Mouse (Mus musculus) CD8-positive naive resting alpha-beta T cell, adult 2 months (primary cell): ENCODE data around the gene Nsd1.

Source experiments
- DNase-seq, 2 experiments: peaks; one replicate each; pipeline ENCODE4 v3.0.0; 2022; ENCODE audit warnings: low read depth in 2 of 2, low spot score in 2 of 2

Gene Nsd1

DNA sequence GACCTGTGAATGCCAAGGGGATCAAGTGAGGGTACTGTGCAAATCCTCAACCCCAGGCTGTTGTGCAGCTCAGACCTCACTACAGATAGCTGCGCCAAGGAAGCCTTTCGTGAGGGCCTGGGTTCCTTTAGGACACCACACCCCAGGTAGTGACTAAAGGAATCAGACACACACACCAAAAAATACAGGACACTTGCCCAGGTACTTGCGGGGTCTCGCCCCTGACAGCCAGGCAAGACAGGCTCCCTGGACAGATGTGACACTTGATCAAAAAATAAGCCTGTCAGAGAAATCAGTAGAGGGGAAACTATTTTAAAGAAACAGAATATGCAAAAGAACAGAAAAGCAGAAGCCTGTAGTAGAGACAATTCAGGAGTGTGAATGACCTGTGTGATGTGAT lies 119.1 kb downstream of the Nsd1 start:
- DNase-seq: no peak

DNA sequence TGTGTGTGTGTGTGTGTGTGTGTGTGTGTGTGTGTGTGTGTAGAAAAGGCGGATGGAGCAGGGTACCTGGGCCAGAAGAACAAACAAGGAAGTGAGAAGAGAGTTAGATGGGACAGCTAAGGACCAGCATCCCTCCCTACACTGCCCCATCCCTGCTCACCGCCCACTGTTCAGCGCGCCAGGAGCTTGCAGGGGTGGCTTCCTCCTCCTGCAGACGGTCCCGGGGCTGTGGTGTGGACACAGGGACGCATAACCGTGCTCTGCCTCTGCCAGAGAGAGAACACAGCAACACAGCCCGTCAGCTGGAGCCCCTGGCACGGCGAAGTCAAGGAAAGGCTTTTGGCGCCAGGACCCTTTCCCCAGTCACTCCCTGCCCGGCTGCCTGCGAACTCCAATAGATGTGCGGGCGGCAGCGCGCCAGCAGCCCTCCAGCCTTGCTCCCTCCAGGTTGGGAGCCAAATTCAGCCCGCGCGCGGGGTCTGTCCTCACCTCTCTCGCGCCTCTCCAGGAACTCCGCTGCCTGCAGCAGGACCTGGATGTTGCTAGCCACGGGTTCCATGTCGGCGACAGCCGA lies 119.6 kb downstream of the Nsd1 start:
- peak in 1 of 2 experiments; percentile 9 for DNase-seq

DNA sequence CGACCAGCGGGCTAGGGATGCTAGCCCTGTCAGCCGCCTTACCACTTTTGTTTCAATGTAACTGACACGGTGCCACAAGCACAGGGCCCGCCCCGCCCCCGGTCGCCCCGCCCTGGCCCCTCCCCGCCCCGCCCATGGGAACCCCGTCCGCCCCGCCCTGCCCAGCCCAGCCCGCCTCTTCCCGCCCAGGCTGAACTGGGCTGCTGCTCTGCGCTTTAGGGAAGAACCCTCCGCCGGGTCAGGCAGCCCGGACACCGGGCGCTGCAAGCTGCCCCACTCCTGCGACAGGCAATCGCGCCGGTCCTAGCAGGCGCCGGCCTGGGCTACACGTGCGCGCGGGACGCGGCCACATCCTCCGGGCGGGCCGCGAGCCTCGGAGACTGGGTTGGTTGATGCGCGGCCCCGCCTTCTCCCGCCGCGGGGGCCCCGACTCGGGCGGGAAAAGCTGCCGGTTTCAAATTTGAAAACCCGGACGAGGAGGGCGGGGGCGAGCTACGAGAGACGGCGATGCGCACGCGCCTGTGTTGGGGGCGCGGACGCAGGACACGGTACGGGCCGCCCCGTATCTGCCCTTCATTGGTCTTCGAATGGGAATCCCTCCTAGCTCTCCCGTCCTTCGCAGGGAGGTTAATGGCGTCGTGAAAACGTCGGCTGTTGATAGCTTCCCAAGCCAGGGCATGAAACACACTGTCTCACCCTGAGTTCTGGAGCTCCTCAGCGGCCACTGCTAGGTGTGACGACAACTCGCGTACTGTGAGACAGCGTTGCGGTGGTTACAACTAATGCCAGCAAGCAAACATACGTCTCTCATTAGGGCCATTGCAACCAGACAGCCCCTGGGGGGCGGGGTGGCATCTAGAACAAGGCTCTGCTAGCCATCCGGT lies 120.3 kb downstream of the Nsd1 start, which contains the start of gene Mxd3:
Gene Mxd3 (minus strand): TSS at position 141 of the 884 bp plus-strand sequence.
- DNase-seq: peak; percentile 71 to 77

DNA sequence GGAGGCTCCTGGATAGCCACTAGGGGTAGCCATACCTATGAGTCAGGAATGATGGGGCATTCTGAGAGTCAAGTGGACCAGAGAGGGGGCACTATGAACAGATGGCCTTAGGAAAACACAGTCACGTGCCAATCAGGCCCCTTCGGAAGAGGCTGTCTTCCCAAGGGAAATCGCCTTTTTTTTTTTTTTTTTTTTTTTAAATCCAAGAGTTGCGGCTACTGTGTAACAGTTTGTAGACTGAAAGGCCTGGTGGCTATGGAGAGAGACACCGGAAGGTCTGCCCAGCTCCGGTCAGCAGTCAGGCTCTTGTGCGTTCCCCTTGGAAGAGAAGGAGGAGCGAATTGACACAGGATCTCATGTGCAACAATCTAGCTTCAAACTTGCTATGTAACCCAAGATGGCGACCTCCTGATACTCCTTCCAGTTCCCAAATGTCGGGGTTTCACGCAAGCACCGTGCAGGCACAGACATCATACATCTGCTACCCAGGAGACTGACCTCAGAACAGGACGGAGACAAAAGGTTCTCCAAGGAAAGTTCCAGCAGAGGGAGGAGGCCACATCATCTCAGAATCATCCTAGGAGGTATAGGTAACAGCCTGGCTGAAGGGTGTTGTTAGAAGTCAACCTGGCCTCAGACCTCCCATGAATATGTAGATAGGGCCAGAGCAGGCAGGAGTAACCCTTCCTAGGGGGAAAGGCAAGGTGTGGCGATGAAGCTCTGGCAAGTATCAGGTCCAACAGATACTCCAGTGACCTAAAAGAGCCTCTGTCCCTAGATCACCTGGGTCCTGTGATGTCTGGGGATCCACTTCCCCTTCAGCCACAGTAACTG lies 121.2 kb downstream of the Nsd1 start:
- no peak for DNase-seq

DNA sequence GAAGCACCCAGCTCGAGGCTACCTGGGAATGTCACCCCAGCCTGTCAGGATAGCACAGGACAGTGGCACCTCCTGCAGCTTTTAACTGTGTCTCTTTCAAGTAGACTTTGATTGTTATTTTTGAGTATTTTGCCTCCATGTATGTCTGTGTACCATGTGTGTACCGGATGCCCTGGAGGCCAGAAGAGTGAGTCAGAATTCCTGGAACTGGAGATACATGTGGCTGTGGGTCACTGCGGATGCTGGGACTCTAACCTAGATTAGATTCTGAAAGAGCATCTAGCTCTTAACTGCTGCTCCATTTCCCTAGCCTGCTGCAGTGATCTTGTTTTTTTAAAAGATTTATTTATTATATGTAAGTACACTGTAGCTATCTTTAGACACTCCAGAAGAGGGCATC lies 122.7 kb downstream of the Nsd1 start:
- no peak for DNase-seq

DNA sequence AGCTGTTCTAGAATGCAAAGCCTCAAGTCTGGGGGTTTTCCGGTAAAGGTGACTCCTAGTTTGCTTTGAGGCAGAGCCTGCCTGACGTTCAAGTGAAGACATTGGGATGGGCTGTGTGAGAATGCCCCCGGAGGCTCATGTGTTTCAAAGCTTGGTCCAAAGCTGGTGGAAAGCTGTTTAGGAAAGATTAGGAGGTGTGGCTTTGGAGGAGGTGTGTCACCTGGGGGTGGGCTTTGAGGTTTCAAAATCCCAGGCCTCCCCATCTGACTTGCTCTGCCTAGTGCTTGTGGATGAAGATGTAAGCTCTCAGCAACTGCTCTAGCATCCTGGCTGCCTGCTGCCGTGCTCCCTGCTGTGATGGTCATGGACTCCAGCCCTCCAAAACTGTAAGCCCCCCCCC lies 126.1 kb downstream of the Nsd1 start:
- no peak for DNase-seq

DNA sequence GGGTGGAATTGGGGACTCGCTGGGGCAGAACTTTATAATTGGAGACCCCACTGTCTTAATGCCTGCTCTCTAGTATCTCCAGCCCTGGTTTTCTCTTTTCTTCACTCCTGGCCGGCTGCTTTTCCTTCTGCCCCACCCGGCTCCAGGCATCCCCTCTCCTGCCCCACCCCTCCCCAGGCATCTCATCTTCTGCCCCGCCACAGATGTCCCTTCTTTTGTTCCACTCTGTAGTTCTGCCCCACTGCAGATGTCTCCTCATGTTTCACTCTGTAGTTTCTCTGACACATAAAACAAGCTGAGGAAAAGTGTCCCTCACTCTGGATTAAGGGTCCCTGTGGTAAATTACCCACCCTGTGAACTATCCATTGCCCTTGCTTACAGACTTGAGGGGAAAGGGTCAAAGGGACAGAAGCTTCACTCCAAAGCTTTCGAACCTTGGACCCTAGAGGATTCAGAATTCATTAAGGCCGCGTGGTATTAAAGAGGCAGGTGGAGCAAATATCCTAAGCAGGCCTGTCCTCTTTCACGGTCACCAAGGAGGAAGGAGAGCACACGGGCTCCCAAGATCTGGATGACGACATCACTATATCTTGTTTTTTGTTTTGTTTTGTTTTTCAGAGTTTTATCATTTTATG lies 127.9 kb downstream of the Nsd1 start:
- DNase-seq: no peak

DNA sequence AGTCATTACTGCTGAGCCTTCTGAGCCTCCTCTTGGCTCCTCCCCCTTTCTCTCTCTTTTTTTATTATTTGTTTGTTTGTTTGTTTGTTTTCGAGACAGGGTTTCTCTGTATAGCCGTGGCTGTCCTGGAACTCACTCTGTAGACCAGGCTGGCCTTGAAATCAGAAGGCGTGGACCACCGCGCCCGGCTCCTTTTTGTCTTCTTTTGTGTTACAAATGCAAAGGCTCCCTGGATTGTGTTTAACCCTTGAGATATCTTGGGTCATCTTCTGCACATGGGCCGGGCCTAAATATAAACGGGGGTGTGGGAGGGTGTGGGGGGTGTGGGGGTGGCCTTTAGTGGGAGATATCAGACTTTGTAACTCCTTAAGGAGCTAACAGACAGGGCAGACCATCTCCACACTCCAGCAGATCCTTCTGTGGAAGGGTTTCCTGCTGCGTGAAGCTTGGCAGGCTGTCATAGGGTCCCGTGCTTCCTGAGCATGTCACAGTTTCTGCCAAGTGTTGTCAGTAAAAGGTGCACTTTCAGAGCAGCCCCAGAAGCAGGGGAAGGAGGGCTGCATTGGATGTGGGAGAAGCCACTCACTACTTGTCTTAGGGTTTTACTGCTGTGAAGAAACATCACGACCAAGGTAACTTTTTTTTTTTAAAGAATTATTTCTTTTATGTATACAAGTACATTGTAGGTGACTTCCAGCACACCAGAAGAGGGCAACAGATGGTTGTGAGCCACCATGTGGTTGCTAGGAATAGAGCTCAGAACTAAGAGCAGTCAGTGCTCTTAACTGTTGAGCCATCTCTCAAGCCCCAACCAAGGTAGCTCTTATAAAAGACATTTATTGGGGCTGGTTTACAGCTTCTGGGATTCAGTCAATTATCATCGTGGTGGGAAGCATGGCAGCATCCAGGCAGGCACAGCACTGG lies 128.8 kb downstream of the Nsd1 start:
- DNase-seq: no peak

DNA sequence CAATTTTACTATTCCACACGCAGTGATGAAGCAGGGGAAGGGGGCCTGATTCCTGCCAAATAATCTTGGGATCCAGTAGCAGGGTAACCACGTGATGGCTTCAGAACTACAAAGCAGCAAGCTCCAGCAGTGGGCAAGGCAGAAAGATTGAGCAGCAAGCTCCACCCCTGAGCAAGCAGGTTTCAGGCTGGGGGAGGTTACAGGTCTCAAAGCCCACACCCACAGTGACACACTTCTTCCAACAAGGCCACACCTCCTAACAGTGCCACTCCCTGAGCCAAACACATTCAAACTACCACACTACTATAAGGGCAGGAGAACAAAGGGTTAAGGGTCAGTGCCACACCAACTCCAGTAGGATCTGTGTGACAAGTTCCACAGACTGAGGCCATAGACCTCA lies 129.7 kb downstream of the Nsd1 start:
- DNase-seq: no peak

DNA sequence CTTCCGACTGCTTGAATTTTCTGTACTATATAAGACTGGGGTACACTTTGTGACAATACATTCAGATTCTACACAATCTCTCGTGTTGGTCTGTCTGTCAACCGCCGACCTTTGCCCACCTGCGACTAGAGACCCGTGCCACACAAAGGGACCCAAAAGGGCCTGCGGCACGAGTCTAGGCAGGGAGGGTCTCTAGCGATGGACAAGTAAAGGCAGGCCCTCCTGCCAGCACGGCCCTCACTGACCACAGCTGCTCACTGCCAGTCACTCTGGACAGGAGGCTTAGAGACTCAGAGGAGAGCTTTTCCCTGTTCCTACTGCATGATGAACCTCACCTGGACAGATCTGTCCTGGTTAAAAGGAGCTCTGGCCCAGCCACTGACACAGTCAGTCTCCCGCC lies 132.9 kb downstream of the Nsd1 start:
- DNase-seq: no peak

DNA sequence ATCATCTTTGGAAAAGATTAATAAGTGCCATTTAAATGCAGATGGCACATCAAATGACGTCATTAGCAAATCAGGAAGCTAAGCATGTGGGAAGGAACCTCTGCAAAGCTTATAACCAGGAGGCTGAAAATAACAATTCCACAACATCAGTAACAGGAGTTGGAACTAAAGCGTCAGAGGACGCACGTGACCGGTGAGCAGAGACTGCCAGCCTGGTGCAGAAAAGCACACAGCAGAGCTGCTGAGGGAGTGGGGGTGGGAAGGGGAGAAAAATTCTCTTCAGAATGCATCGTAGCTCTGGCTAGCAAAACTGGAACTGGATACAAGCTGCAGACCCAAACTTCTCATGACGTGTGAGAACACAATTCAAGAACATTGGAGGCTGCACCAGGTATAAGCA lies 134.7 kb downstream of the Nsd1 start:
- no peak for DNase-seq

DNA sequence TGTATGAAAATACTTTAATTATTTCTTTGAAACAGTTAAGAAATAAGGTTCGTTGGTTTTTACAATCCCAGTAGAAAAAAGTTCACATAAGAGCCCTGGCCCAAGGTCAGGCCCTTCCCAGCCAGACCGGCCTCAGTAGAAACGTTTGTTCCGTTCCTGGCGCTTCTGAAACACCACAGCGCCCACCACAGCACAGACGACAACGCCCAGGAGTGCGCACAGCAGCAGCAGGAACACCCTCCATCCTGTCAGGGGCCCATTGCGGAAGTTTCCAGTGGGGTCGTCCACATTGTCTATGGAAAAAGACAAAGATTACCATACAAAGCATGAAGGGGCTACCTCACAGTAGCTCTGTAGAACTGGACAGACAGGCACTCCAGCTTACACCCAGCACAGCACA lies 137.2 kb downstream of the Nsd1 start:
- DNase-seq: no peak

DNA sequence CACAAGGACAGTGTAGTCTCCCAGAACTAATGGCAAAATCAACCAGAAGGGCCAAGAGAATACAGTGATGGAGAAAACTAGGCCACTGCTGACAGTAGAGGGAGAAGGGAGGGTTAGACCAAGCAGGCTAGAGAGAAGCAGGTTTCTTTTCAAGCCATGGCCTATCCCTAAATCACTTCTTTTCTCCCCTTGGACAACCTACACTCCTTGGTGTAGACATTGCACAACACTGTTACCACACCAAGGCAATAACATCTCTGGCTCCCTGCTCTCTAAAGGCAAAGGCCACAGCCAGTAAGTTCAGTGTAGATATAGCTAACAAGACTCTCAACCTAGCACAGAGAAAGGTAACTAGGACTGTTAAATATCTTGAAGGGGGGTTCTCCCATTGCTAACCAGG lies 151.6 kb downstream of the Nsd1 start:
- DNase-seq: no peak

DNA sequence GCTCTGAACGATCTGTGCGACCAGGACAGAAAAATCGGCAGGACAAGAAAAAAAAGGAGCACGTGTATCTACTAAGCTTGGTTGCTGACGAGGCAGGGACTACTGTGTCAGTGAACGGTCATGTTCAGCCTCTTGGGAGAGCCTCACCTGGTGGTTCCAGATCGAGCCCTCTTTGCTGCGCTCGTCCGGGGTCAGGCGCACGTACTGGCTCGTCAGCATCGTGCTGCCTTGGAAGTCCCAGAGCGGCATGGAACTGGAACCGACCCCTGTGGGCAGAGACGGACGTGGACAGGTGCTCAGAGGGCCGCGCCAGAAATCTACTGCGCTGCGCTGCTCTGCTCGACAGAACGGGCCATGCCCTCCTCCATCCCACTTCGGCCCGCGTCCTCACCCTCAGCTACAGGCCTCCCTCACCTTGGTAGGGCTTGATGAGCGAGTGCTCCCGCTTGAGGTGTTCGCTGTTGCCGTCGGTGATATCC lies 152.4 kb downstream of the Nsd1 start:
- DNase-seq: peak in 1 of 2 experiments; percentile 25

DNA sequence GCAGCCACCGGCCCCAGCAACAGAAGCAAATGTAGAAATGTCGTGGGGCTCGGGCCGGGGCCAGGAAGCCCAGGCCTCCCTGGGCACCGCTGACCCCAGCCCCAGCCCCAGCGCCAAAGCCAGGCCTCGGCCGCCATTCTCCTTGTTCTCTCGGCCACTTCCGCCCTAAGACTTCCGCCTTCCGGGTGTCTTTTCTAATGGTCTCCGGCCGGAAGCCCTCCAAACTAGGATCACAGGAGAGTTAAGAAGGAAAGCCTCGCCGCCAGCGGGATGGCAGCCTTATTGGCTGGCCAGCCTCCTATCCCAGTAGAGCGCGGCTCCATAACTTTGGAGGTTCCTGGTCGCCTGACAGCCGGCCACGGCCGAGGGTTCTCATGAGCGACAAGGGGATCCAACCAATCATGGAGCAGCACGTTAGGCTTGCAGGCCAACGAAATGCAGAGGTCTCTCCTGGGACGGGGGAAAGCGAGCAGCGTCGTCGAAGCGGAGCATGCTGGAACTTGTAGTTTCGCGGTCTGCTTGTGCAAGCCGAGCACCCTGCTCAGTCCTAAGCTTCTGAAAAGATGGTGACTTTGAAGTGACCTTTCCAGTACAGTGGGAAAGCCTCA lies 153.0 kb downstream of the Nsd1 start, which contains the start of gene Lman2:
Gene Lman2 (minus strand): TSS at position 331 of the 608 bp plus-strand sequence.
- DNase-seq: peak; percentile 88 to 90
